Mouse (Mus musculus) embryonic fibroblast, embryonic 13.5 days (primary cell): Measurements from ENCODE around the gene Ptgis. TPM values are rescaled to one million over a fixed set of nuclear protein-coding genes. Genes with fewer than 3 reads are reported as not detected.

Source experiments
- H3K27ac ChIP-seq: 2 replicates; pipeline ENCODE4 v1.5.1; 2012; ENCODE audit warnings: low read length, control low read depth, inconsistent platforms; ENCODE audit not compliant: insufficient read depth
- H3K4me1 ChIP-seq: 2 replicates; pipeline ENCODE4 v1.6.1; 2011; ENCODE audit warnings: low read length; ENCODE audit not compliant: control insufficient read depth, insufficient read depth
- H3K4me3 ChIP-seq: 2 replicates; pipeline ENCODE4 v1.5.1; 2011; ENCODE audit warnings: mild to moderate bottlenecking, control low read depth, low read length; ENCODE audit not compliant: insufficient read depth
- CTCF ChIP-seq: IDR thresholded peaks from 2 replicates; pipeline ENCODE4 v1.5.1; 2011; ENCODE audit warnings: mild to moderate bottlenecking, control low read depth, low read length, moderate library complexity, borderline replicate concordance; ENCODE audit not compliant: insufficient read depth
- POLR2A ChIP-seq: IDR thresholded peaks from 2 replicates; pipeline ENCODE4 v1.6.1; 2011; ENCODE audit warnings: low read depth, mild to moderate bottlenecking, control low read depth, low read length, moderate library complexity
- polyA plus RNA-seq: library from polyadenylated mRNA; stranded (reverse); fragments of >200 nt; gene quantifications from 2 replicates; pipeline ENCODE4 v1.2.4, GENCODE M21; 2011; ENCODE audit warnings: low read depth; ENCODE audit not compliant: missing spikeins, insufficient read length

Gene Ptgis
- polyA plus RNA-seq, 1 experiment = 21.0 TPM

- no peak for TF ChIP-seq POLR2A
- no peak for TF ChIP-seq CTCF
- Histone ChIP-seq H3K4me1 (no peaks in the 10 kb centered on the region), H3K4me3 (no peak overlapping the region), H3K27ac (no peak overlapping the region)
Observed at GRCm38 (mm10) chr2:167203505-167204166, 36.8 kb downstream of the Ptgis start.

GRCm38 (mm10) chr2:167201463-167202291 lies 38.7 kb downstream of the Ptgis start:
- Histone ChIP-seq H3K27ac (no peak overlapping the region), H3K4me1 (no peaks in the 10 kb centered on the region), H3K4me3 (no peak overlapping the region)
- TF ChIP-seq CTCF = no peak
- TF ChIP-seq POLR2A = no peak

GRCm38 (mm10) chr2:167198660-167199427 lies 41.6 kb downstream of the Ptgis start:
- Histone ChIP-seq H3K27ac (no peak overlapping the region), H3K4me1 (no peaks in the 10 kb centered on the region)
- no peak for TF ChIP-seq POLR2A
- TF ChIP-seq CTCF = no peak

GRCm38 (mm10) chr2:167193361-167193760 lies 47.0 kb downstream of the Ptgis start:
- Histone ChIP-seq H3K4me1 (no peaks in the 10 kb centered on the region), H3K4me3 (no peak overlapping the region), H3K27ac (no peak overlapping the region)
- TF ChIP-seq POLR2A (no peak), CTCF (no peak)

More at GRCm38 (mm10) chr2:167198660-167199427, 41.6 kb downstream of the Ptgis start:
- no peak overlapping the region for H3K4me3 ChIP-seq

GRCm38 (mm10) chr2:167190076-167190399 lies 50.4 kb downstream of the Ptgis start, which contains the start of gene Kcnb1:
Kcnb1 (minus strand) TSS chr2:167190155.
- peak; percentile 54; the same call in 1 of the 2 replicates for TF ChIP-seq CTCF
- TF ChIP-seq POLR2A = no peak
- Histone ChIP-seq H3K27ac (no peak within 1 kb of the TSS), H3K4me1 (no peaks in the 10 kb centered on the region), H3K4me3 (no peak within 1 kb of the TSS)

GRCm38 (mm10) chr2:167189291-167190075 lies 50.9 kb downstream of the Ptgis start:
- no peaks in the 10 kb centered on the region for H3K4me1 ChIP-seq
- TF ChIP-seq POLR2A = no peak
- TF ChIP-seq CTCF = no peak
- no peak overlapping the region for H3K4me3 ChIP-seq
- no peak overlapping the region for H3K27ac ChIP-seq

- no peak for TF ChIP-seq POLR2A
- TF ChIP-seq CTCF = no peak
- no peak overlapping the region for H3K27ac ChIP-seq
- peak overlapping the region; percentile 21; the same call in 1 of the 2 replicates for H3K4me3 ChIP-seq
Observed at GRCm38 (mm10) chr2:167188315-167189207, 51.8 kb downstream of the Ptgis start.

GRCm38 (mm10) chr2:167187119-167187518 lies 53.3 kb downstream of the Ptgis start:
- H3K27ac ChIP-seq = no peak overlapping the region
- TF ChIP-seq POLR2A (no peak), CTCF (no peak)
- no peak overlapping the region for H3K4me3 ChIP-seq
- no peaks in the 10 kb centered on the region for H3K4me1 ChIP-seq

More at GRCm38 (mm10) chr2:167188315-167189207, 51.8 kb downstream of the Ptgis start:
- H3K4me1 ChIP-seq = no peaks in the 10 kb centered on the region
